Mouse (Mus musculus) layer of hippocampus, adult 8-10 months (tissue): ENCODE measurements at regions not wholly inside any gene's neighbourhood (a gene's known extent, or its start where the extent isn't known, plus 50 kb on each side); places are given as distances from the start of the nearest gene placed in this dataset.

Source experiments
- DNase-seq, 2 experiments: peaks; one replicate each; pipeline ENCODE4 v3.0.0; 2022; ENCODE audit warnings: low spot score in 2 of 2

DNA sequence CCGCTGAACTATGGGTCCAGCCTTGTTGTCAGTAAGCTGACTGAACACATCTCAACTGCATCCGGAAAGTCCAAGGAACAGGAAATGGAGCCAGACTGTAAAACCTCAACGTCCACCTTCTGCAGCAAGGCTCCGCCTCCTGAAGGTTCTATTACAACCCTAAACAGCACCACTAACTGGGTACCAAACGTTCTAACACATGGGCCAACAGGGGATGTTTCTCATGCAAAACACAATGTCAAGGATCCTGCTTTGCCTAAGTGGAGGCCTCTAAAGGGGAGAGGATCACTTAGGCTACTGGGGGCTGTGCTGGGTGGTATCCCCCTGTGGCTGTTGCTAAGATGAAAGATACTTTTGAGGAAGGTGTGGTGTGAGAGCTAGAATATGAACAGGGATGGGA lies 51.0 kb upstream of the Stt3b start:
- no peak for DNase-seq

DNA sequence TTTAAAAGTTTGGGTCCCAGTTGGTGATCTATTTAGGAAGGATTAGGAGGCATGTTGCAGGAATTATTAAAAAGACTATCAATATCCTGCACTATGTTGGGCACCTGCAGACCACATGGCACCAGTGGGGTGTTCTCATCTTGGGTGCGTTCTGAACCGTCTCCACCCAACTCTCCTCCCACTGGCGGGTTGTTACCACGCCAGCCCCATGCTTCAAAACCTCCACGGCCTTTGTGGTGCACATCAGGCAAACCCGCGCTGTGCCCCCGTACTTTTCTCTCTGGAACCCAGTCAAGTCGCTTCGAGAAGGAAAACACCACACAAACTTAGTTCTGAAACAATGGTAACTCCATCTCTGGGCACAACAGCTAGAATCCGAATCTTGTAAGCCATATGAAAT lies 51.7 kb upstream of the Stt3b start:
- DNase-seq = no peak

DNA sequence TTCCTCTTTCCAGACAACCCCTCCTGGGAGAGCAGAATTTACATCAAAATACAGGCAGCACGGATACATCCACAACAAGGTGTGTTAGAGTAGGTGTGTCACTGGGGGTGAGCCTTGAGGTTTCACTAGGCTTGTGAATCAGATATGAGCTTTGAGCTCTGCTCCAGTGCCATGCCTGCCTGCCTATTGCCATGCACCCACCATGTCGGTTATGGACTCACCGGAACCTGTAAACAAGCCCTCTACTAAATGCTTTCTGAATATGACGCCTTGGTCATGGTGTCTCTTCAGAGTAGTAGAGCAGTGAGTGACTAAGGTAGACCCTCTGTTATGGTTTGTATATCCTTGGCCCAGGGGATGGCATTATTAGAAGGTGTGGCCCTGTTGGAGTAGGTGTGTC lies 52.3 kb upstream of the Stt3b start:
- DNase-seq = no peak

DNA sequence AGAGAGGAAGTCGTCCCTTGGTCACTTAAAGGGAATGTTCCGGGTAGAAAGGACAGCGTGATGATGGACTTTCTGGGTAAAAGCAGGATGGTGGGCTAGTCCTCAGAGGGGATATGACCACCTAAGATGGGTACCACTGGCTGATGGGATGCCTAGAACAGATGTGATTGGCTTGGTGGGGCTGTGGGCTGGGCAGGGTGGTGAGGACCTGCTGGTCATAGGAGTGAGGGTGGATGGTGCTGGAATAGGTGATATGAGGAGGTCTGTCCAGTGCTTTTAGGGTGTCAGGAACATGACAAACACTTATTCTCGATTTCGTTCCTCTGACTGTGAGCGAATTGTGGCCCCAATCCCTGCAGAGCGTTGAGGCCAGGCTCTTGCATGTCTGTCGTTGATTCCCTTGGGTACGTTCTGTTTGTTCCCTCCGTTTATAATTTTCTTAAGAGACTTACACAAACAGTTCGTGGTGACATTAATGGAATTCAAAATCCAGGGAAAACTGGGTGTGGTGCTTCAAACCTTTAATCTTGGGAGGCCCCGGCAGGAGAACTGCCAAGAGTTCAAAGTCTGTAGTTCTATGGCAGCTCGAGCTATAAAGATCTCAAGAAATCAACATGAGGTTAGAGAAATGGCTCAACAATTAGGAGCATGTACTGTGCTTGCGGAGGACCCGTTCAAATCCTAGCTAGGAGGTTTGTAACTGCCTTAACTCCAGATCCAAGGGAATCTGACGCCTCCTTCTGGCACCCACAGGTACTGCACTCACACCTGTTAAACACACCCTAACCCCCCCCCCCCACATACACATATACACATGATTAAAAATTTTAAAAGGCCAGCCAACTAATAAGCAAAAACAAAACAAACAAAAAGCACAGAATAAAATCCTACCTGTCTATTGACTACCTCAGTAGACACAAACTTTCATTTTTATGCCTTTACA lies 55.0 kb upstream of the Stt3b start:
- DNase-seq = no peak

DNA sequence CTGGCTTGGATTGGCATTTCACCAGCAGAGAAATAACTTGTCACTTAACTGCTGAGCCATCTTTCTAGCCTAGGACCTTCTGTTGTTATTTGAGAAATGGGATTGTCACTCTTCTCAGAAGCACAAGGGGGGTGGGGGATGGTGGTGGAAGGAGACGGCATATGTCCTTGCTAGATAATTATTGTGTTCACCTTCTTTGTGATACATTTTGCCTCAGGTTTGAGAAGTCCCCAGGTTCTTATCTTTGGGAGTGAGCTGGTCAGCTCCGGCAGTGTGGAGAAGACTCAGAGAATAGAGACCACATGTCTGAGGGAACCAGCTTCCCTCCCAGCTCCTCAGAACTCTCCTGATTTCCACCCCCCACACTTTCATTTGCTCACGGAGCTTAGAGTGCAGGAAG lies 57.6 kb upstream of the Stt3b start:
- no peak for DNase-seq

DNA sequence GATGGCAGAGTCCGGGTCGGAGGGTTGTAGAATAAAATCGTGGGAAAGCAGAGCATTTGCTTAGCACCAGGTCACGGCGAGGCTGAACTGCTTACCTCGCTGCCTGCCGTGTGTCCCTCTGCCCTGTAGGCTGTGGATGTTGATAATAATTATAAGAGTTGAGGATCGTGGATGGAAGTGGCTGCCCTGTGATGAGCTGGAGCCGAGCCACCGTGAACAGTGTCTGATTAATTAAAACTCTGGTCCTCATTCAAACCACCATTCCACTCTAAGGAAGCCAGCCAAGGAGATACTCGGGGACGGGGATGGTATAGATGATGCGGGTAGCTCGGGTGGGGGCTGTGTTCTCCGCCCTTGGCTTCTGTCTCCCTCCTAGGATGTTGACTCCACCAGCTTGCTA lies 70.1 kb upstream of the Stt3b start:
- DNase-seq = no peak

DNA sequence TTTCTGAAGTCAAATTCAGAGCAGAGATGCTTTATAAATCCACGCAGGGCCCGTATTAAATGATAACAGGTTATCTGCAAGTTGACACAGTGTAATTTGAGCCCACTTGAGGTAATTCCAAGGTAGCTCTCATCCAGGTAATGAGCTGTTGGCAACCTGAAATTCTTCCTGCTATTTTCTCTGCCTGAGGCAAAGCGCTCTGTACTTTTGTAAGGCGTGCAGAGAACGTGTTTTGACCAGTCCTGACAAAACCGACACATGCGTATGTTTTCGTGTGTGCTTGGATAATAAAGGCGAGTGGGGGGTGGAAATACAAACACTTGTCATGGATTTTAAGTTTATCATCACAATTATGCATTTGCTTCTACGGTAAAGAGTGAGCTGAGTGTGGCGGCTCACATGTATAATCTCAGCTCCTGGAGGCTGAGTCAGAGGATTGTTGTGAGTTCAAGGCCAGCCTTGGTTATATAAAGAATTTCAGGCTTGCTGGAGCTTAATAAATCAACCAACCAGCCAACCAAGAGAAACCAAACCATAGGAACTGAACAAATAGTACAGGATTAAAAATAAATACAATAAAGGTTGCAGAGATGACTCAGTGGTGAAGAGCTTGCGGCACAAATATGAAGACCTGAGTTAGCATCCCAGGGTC lies 72.7 kb upstream of the Stt3b start:
- no peak for DNase-seq

DNA sequence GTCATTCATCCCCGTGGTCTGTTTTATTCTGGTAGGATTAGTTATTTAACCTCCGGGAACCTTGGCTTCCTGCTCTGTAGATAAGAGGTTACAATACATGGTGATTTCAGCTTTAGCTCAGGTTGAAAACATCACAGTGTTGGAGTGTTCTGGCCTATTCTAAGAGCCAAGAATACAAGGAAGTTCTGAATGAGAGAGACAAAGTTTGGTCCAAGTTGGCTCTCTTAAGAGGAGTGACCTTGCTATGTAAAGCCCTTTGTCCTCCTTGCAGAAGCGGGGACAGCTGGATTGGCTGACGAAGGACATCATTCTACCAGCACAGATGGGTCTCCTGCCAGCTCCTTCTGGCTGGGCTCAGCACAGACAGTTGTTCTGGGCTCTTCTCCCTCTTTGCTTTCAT lies 73.7 kb upstream of the Stt3b start:
- DNase-seq = no peak

DNA sequence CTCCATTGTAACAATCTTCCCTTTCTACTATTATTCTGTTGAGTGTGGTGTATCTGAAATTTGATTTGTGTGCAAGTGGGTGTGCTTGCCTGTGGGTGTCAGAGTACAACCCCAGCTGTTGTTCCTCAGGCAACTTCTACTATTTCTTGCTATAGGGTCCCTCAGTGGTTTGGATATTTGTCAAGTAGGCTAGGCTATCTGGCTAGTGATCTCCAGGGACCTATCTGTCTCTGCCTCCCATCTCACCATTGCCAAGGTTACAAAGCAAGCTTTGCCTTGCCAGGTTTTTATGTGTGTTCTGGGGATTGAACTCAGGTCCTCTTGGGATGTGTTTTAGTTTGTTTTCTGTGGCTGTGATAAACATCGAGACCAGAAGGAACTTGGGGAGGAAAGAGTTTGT lies 74.1 kb upstream of the Stt3b start:
- no peak for DNase-seq

DNA sequence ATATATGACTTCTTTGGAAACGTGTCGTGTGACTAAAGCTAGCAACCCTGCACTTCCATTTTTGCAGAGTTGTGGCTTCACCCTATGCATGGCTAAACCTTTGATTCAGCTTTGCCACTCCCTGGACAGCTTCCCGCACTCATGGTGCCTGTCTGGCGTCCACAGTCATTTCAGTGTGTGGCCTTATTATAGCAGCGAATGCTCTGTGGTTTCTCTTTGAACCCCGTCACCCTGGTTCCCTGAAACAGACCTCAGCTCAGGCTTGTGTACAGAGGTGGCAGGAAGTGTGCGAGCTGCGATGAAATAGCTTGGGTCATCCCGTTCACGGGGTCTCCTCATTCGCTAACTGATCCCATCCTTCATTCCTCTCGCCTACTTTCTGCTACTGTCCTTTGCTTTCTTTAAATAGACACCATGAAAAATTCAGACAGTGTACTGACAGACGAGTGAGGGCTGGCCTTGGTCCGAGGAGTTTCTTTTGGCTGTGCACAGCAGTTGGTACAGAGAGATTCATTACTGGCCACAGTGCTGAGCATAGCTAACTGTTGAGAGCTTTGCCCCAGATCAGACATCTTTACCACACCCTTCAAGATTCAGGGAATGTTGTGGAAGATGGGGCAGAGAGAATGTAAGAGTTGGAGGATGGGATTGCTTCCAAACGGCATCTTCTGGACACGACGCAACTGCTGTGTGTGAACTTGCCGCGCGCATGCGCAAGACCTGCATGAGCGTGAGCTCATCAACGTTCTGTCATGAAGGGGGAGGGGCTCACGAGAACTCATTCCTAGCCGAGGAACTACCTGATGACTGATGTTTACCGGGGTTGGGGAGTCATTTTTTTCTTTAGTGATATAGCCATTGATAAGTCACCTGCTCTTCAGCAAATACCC lies 77.5 kb upstream of the Stt3b start:
- DNase-seq = no peak

DNA sequence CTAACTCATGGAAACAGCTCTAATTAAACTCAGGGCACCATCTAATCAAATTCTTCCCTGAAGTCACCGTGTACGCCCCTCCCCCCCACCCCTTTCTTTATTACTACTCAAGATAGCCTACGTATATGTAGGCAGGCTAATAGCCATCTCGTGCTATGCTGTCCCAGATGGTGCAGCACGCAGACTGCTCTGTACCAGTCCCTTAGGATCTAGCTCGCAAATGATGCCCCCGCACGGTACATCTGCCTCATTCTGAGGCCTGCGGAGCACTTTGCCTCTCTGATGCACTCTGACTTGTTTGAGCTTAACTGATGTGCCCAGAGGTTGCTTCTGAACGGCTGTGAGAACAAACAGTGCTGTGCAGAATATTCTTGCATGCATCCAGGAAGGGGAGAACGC lies 78.1 kb upstream of the Stt3b start:
- DNase-seq = no peak

DNA sequence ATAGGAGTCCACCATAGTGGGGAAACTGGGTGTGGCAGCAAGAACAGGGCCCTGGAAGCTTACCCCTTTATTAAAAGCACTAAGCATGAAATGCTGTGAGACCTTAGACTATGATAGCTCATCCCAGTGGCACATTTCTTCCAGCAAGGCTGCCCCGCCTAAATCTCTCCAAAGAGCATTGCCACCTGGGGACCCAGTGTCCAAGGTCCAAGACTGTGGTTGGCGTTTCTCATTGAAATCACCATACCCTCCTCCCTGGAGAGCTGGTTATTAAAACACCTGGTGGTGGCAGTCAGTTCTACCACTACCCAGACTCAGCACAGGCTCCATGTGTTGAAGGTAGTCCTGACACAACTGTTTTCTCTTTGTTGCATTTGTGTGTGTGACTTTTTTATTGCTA lies 78.9 kb upstream of the Stt3b start:
- no peak for DNase-seq

DNA sequence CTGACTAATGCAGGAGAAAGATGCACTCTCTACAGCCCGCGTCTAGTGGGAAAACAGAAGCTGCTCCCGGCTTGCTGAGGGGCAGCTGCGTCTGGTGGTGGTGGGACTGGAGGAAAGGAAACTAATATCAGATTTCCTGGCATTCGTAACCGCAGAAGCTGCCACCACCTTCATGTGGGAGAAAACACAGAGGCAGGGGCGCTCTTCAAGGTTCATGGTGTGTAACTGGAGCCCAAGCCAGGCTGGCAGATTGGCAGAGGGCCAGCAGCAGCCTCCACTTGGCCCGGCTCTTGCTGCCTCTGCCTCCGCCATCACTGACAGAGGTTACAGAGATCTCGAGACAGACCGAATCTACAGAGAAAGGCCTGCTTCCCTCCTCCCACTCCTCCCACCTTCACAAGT lies 80.7 kb upstream of the Stt3b start:
- DNase-seq = peak; percentile 11 to 26

DNA sequence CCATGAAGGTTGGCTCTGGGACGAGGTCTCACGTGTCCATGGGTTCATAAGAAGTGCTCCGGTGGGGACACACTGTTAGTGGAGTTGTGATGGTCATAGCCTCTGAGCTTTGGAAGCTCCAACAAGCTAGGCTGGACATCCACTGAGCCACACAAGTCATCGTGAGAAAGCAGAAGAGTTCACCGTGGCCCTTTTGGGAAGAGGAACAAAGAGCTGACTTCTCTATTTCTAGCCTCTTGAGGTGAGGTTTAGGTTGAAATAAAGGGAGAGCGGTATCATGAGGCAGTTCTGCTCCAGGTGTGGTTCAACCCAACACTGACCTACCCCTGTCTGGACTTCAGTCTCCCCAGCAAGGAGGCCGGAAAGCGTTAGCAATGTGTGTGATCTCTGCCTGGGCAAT lies 85.3 kb upstream of the Stt3b start:
- DNase-seq = no peak

DNA sequence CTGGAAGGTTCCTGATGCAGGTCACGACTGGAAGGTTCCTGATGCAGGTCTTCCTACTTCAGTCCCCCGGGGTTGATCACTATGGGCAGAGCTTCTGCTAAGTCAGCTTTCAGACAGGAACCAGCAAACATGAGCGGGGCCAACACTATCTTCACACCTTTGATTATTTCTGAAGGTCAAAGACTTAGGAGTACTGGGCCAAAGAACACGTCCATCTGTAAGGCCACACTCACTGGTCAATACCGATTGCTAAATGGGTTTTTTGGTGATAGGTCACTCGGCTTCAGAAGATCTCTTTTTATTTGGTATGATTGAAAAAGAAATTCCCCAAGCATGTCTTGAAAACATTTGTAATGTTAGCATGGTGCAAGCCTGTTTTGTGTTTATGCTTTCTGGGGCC lies 90.2 kb upstream of the Stt3b start:
- DNase-seq = no peak

DNA sequence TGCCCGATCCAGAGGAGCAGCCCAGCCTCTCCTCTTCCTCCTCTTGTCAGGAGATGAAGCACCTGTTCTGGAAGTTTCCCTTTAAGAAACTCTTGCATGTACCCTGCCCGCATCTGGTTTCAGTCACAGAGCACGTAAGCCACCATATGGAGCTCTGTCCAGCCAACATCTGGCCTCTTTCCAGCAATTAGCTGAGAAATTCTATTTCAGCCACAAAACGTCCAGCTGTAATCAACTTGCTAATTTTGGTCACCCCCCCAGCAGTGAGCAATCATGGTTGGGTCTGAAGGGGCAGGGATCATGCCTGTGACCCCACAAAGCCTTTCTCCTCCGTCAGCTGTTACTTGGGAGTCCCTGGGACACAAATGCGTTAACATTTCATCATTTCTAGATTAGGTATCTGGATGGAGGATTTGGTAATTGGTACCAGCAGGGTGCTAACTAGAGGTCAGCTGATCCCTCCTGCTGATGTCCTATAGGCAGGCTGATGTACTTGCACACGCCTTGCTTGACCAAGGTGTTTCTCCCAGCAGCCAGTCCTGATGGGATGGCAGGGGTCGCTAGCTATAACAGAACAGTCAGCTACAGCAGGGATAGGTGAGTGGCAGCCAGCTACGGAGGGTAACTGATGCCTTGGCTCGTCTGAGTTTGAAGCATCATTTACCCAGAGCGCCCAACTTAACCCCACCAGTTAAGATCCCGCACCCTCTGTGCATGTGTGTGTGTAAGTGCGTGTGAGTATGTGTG lies 91.4 kb upstream of the Stt3b start:
- DNase-seq = no peak

DNA sequence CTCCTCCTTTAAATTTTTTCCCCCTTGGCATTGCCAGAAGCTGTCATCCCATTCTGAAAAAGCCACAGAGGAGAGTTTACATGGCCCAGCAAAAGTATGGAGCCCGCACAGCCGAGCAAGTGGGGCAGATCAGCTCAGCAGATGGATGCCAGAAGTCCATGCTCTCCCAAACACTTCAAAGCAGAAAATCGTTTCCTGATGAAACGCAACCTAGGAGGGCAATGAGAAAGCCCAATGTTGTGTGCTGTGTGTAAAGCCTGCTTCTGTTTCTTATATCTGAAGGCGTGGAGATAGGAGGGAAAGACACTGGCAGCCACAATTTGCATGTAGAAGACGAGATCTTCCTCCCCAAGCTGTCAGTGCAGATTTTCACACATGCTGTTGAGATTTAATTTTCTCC lies 92.4 kb upstream of the Stt3b start:
- DNase-seq = no peak

DNA sequence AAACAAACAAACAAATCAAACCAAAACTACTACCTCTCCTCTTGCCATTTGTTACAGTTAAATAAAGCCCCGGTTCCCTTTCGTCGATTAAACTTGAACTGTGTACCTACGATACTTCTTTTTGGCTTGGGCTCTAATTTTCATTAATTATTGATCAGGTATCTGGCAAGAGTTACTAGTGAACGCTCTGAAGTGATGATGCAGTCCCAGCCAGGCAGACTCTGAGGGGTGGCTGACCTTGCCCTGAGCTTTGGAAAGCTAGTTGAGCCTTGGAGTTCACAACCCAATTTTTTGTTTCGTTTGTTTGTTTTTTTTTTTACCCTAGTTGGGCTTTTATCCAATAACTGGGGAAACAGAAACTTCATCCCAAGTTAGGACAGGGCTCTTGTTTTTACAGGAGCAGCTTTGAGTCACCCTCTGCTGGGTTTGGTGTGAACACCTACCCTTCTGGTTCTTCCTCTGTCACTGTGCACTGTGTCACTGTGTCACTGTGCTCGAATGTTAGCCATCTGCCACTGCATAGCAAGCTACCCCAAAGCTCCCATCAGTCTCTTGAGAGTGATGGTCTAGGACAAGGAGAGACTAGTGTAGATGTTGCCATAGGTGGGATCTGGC lies 93.2 kb upstream of the Stt3b start:
- no peak for DNase-seq

DNA sequence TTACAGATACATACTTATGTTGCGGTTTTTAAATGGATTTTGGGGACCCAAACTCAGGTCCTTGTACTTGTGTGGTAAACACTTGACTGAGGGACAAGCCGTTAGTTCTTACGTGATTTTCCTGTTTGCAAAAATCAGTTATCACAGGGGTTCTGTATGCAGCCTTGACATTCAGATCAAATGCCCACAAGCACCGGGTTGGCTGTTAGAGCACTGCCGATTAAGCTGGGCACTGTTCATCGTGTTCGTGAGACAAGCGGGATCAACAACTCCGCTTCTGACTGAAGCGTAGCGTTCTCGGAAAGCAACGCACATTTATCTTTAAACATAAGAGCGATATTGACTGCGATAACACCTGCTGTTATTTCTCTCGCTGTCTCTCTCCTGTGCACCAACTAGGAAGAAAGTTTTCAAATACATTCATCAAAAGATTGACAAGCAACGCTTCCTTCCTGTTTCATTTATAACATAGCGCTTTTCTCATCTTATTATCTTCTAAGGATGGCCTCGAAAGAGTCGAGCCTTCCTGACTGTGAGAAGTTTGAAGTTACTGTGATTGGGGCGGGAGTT lies 97.8 kb upstream of the Stt3b start:
- no peak for DNase-seq

DNA sequence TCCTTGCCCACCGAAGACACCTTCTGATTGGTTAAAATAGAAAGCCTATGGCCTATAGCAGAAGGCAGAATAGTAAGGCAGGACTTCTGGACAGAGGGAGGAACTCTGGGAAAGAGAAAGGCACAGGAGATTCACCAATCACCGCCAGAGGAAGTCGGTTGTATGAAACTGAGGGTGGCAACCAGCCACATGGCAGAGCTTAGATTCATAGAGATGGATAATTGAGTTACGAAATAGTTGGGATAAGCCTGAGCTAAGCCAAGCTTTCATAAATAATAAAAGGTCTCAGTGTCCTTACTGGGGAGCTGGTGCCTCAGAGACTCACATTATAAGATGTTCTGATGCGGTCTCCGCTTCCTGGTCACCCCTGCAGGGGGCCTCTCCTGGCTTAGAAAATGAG lies 98.7 kb upstream of the Stt3b start:
- DNase-seq = no peak

DNA sequence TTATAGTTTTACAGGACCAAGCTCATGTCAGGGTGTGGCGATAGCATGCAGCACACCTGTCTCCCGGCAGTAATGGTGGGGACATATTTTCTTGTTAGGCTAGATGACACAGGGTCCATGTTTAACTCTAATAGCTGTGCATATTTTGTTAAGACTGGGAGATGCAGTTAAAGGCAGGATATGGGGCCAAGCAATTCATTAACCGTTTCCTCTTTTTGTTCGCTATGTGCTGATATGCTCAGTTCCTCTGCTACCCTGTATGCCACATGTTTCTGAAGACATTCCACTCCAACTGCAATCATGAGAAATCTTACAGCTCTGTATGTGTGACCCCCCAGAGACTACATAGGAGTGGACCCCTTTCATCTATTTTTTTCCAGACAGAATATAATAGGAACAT lies 104.0 kb upstream of the Stt3b start:
- no peak for DNase-seq
